Mouse (Mus musculus) small intestine, adult 2 months (tissue): Measurements from ENCODE around the gene Erap1.
"Not testable (repeated sequence)": the region's sequence is repeated elsewhere in the genome, so short reads cannot be mapped to it uniquely, and the experiment has no call there.

Source experiments
- CTCF ChIP-seq: fragments of 200-500 bp; IDR thresholded peaks from 2 replicates; pipeline ENCODE4 v1.5.1; 2012; ENCODE audit warnings: low read depth, mild to moderate bottlenecking, control low read depth, inconsistent platforms, low read length, moderate library complexity, mixed read lengths; ENCODE audit not compliant: insufficient replicate concordance, insufficient read length; ENCODE audit errors: extremely low read depth
- POLR2A ChIP-seq: fragments of 200-500 bp; IDR thresholded peaks from 2 replicates; pipeline ENCODE4 v1.6.1; 2012; ENCODE audit warnings: low read depth, mild to moderate bottlenecking, control low read depth, inconsistent platforms, low read length, moderate library complexity

DNA sequence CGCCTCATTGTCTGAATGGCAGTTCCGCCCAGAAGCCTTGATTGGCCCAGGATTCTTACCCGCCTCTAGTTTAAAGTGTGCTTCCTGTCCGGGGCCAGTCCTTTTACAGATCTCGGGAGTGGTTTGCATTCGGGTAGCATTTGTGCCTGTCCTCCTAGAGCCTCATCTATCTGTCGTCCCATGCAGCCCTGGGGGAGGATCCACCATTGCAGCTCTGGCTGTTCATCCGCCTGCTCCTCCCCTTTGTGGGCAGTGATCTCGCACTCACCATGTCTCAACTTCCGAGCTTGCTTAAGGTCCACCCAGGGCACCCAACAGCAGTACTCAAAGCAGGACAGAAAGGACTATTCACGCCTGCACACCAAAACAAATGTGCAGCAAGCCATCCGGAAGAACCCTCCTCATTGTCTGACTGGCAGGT lies 48.0 kb upstream of the Erap1 start:
- TF ChIP-seq CTCF, POLR2A: not testable (repeated sequence)
